Mouse (Mus musculus): ENCODE measurements around the gene Tfdp2. TPM values are rescaled to one million over a fixed set of nuclear protein-coding genes. Genes with fewer than 3 reads are reported as not detected.

Tfdp2 gene
- polyA plus RNA-seq, 1 experiment: 6.7 TPM

DNA sequence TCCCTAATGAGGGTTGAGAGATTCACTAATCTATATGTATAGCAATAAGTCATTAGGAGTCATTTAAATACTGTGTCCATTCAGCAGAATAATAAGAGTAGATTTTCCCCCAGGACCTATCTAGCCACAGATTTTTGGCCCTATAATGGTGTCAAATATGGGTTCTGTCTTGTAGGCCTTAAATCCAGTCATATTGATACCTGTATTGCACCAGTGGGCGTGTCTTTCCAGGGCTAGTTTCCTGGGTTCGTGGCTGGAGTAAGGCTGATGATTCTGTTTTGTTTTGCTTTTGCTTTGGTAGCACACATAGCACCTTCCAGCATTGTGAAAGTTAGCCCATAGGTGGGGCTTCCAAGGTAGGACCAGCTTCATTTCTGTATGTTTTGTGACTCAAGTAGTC, 18.1 kb downstream of the Tfdp2 start:
- TF ChIP-seq MAX (IDR thresholded peaks at IDR 0.05) (no peak), CEBPB (IDR thresholded peaks at IDR 0.05; ENCODE audit: low read depth) (no peak), MYOG (IDR thresholded peaks at IDR 0.05; ENCODE audit: control insufficient read depth, extremely low read depth, insufficient read length) (no peak), CTCF (IDR thresholded peaks at IDR 0.05; ENCODE audit: control insufficient read depth, insufficient read depth, insufficient read length) (no peak)
- no peaks in the 10 kb centered on the region for H3K79me2 ChIP-seq (ENCODE audit: control insufficient read depth, insufficient read depth)
- no peak overlapping the region for H3K4me3 ChIP-seq (ENCODE audit: insufficient read depth, poor library complexity, severe bottlenecking)
- no peaks in the 10 kb centered on the region for H3K36me3 ChIP-seq (ENCODE audit: control insufficient read depth, insufficient read depth)
- H3K27me3 ChIP-seq (ENCODE audit: control insufficient read depth, insufficient read depth, insufficient read length): no peaks in the 10 kb centered on the region
- no peak overlapping the region for H3ac ChIP-seq (ENCODE audit: control insufficient read depth, insufficient read length, low read depth)
- H3K79me3 ChIP-seq (ENCODE audit: low read depth): no peaks in the 10 kb centered on the region

GRCm38 (mm10) chr9:96217299-96217698, 21.2 kb downstream of the Tfdp2 start:
- no peaks in the 10 kb centered on the region for H3K27me3 ChIP-seq (ENCODE audit: control insufficient read depth, insufficient read depth, insufficient read length)
- no peak for TF ChIP-seq MYOG (IDR thresholded peaks at IDR 0.05; ENCODE audit: control insufficient read depth, extremely low read depth, insufficient read length)
- no peak for TF ChIP-seq CEBPB (IDR thresholded peaks at IDR 0.05; ENCODE audit: low read depth)
- no peak for TF ChIP-seq FOSL1 (IDR thresholded peaks at IDR 0.05; ENCODE audit: insufficient read depth, low read length, poor library complexity, severe bottlenecking)
- TF ChIP-seq MYOD1 (IDR thresholded peaks at IDR 0.05; ENCODE audit: control insufficient read depth, insufficient read length, low read depth): no peak
- TF ChIP-seq USF1 (IDR thresholded peaks at IDR 0.05; ENCODE audit: low read depth): no peak
- no peak for TF ChIP-seq MAX (IDR thresholded peaks at IDR 0.05)
- no peak for TF ChIP-seq CTCF (IDR thresholded peaks at IDR 0.05; ENCODE audit: control insufficient read depth, insufficient read depth, insufficient read length)
- no peak overlapping the region for H3K4me3 ChIP-seq (ENCODE audit: insufficient read depth, poor library complexity, severe bottlenecking)
- H3ac ChIP-seq (ENCODE audit: control insufficient read depth, insufficient read length, low read depth): no peak overlapping the region
- H3K79me3 ChIP-seq (ENCODE audit: low read depth): no peaks in the 10 kb centered on the region
- no peaks in the 10 kb centered on the region for H3K36me3 ChIP-seq (ENCODE audit: control insufficient read depth, insufficient read depth)
- H3K79me2 ChIP-seq (ENCODE audit: control insufficient read depth, insufficient read depth): no peaks in the 10 kb centered on the region

DNA sequence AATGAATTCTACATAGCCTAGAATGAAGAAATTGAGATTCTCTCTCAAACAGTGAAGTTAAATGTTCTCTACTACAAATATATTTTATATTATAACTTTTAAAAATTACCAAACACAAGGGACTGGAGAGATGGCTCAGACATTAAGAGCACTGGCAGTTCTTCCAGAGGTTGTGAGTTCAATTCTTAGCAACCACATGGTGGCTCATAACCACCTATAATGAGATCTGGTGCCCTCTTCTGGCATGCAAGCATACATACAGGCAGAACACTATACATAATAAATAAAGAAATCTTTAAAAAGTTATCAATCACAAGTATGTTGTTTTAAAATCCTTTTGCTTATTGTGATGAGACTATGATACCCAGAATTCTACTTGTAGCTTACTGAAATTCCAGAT, 21.7 kb downstream of the Tfdp2 start:
- no peaks in the 10 kb centered on the region for H3K79me2 ChIP-seq (ENCODE audit: control insufficient read depth, insufficient read depth)
- H3K27me3 ChIP-seq (ENCODE audit: control insufficient read depth, insufficient read depth, insufficient read length): no peaks in the 10 kb centered on the region
- no peaks in the 10 kb centered on the region for H3K36me3 ChIP-seq (ENCODE audit: control insufficient read depth, insufficient read depth)
- H3K4me3 ChIP-seq (ENCODE audit: insufficient read depth, poor library complexity, severe bottlenecking): no peak overlapping the region
- TF ChIP-seq MYOG (IDR thresholded peaks at IDR 0.05; ENCODE audit: control insufficient read depth, extremely low read depth, insufficient read length): no peak
- TF ChIP-seq CTCF (IDR thresholded peaks at IDR 0.05; ENCODE audit: control insufficient read depth, insufficient read depth, insufficient read length): no peak
- no peak for TF ChIP-seq USF1 (IDR thresholded peaks at IDR 0.05; ENCODE audit: low read depth)
- no peak for TF ChIP-seq MAX (IDR thresholded peaks at IDR 0.05)
- no peak for TF ChIP-seq MYOD1 (IDR thresholded peaks at IDR 0.05; ENCODE audit: control insufficient read depth, insufficient read length, low read depth)
- no peak for TF ChIP-seq CEBPB (IDR thresholded peaks at IDR 0.05; ENCODE audit: low read depth)
- no peak for TF ChIP-seq FOSL1 (IDR thresholded peaks at IDR 0.05; ENCODE audit: insufficient read depth, low read length, poor library complexity, severe bottlenecking)
- no peaks in the 10 kb centered on the region for H3K79me3 ChIP-seq (ENCODE audit: low read depth)
- no peak overlapping the region for H3ac ChIP-seq (ENCODE audit: control insufficient read depth, insufficient read length, low read depth)

DNA sequence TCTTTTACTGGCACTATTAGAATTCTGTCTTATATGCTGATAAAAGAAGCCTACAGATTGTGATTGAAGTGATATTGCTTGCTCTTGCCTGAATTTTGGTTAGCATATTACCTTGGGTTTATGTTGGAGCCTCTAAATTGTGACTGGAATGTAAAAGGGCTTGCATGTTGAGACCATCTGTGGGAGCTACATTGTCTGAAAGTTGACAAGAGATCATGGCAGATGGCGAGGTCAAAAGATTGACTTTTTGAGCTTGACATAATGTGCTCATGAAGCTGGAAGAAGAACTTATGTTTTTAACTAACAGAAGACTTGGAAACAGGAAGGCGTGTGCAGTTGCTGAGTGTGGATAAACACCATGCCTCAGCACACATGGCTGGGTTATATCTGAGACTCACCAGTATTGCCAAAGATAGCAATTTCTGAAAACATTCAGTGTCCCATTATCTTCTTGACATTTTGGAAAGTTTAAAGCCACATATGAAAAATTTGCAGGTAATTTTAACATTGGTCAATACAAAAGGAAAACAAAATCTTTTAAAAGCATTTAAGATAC, 23.1 kb downstream of the Tfdp2 start:
- no peak overlapping the region for H3ac ChIP-seq (ENCODE audit: control insufficient read depth, insufficient read length, low read depth)
- H3K27me3 ChIP-seq (ENCODE audit: control insufficient read depth, insufficient read depth, insufficient read length): no peaks in the 10 kb centered on the region
- no peaks in the 10 kb centered on the region for H3K79me2 ChIP-seq (ENCODE audit: control insufficient read depth, insufficient read depth)
- no peak overlapping the region for H3K4me3 ChIP-seq (ENCODE audit: insufficient read depth, poor library complexity, severe bottlenecking)
- no peaks in the 10 kb centered on the region for H3K79me3 ChIP-seq (ENCODE audit: low read depth)
- no peak for TF ChIP-seq USF1 (IDR thresholded peaks at IDR 0.05; ENCODE audit: low read depth)
- no peaks in the 10 kb centered on the region for H3K36me3 ChIP-seq (ENCODE audit: control insufficient read depth, insufficient read depth)

DNA sequence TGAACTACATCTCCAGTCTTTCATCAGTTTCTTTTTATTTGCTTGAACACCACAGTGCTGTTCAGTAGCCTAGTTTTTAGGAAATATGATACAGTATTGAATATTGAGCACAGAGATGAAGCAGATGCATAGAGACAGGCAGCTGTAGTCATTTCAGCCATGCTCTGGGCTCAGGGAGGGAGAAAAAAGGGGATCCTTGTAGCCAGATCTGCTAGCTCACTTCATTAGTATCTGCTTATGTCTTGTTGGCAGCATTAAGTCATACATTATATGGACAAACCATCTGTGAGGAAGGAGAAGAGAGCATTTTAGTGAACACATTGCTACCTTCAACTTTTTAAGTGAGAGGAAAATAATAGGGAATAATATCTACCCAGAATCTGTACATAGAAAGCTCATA, 24.3 kb downstream of the Tfdp2 start:
- Histone ChIP-seq H3K79me3 (ENCODE audit: low read depth) (no peaks in the 10 kb centered on the region), H3K36me3 (ENCODE audit: control insufficient read depth, insufficient read depth) (no peaks in the 10 kb centered on the region), H3ac (ENCODE audit: control insufficient read depth, insufficient read length, low read depth) (no peak overlapping the region), H3K79me2 (ENCODE audit: control insufficient read depth, insufficient read depth) (no peaks in the 10 kb centered on the region), H3K27me3 (ENCODE audit: control insufficient read depth, insufficient read depth, insufficient read length) (no peaks in the 10 kb centered on the region), H3K4me3 (ENCODE audit: insufficient read depth, poor library complexity, severe bottlenecking) (no peak overlapping the region)
- TF ChIP-seq CTCF (IDR thresholded peaks at IDR 0.05; ENCODE audit: control insufficient read depth, insufficient read depth, insufficient read length) (no peak), CEBPB (IDR thresholded peaks at IDR 0.05; ENCODE audit: low read depth) (no peak), MYOG (IDR thresholded peaks at IDR 0.05; ENCODE audit: control insufficient read depth, extremely low read depth, insufficient read length) (no peak), MYOD1 (IDR thresholded peaks at IDR 0.05; ENCODE audit: control insufficient read depth, insufficient read length, low read depth) (no peak), FOSL1 (IDR thresholded peaks at IDR 0.05; ENCODE audit: insufficient read depth, low read length, poor library complexity, severe bottlenecking) (no peak), MAX (IDR thresholded peaks at IDR 0.05) (no peak), USF1 (IDR thresholded peaks at IDR 0.05; ENCODE audit: low read depth) (no peak)

DNA sequence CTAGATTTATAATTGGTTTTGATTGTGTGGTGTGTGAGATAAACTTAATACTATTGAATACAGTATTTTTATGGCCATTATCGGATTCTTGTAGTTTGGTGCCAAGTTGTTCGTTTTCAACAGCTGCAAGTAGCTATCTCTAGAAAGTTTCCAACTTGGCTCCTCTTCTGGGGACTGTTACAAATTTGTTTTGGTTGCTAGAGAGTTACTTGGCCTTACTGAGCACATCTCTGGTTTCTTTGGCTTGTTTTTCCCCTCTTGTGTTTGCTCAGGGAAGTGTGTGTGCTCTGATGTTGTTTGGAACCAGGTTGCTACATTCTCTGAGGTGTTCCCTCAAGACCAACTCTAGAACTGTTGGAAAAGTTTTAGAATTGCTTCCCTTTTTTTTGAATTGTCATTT, 27.2 kb downstream of the Tfdp2 start:
- no peaks in the 10 kb centered on the region for H3K79me2 ChIP-seq (ENCODE audit: control insufficient read depth, insufficient read depth)
- no peaks in the 10 kb centered on the region for H3K27me3 ChIP-seq (ENCODE audit: control insufficient read depth, insufficient read depth, insufficient read length)
- H3K36me3 ChIP-seq (ENCODE audit: control insufficient read depth, insufficient read depth): no peaks in the 10 kb centered on the region
- no peak overlapping the region for H3K4me3 ChIP-seq (ENCODE audit: insufficient read depth, poor library complexity, severe bottlenecking)
- no peak overlapping the region for H3ac ChIP-seq (ENCODE audit: control insufficient read depth, insufficient read length, low read depth)
- TF ChIP-seq FOSL1 (IDR thresholded peaks at IDR 0.05; ENCODE audit: insufficient read depth, low read length, poor library complexity, severe bottlenecking) (no peak), USF1 (IDR thresholded peaks at IDR 0.05; ENCODE audit: low read depth) (no peak), CTCF (IDR thresholded peaks at IDR 0.05; ENCODE audit: control insufficient read depth, insufficient read depth, insufficient read length) (no peak), MAX (IDR thresholded peaks at IDR 0.05) (no peak), MYOG (IDR thresholded peaks at IDR 0.05; ENCODE audit: control insufficient read depth, extremely low read depth, insufficient read length) (no peak), MYOD1 (IDR thresholded peaks at IDR 0.05; ENCODE audit: control insufficient read depth, insufficient read length, low read depth) (no peak), CEBPB (IDR thresholded peaks at IDR 0.05; ENCODE audit: low read depth) (no peak)
- H3K79me3 ChIP-seq (ENCODE audit: low read depth): no peaks in the 10 kb centered on the region
